Mouse (Mus musculus): ENCODE data around the gene Cops4.

The Cops4 gene

DNA sequence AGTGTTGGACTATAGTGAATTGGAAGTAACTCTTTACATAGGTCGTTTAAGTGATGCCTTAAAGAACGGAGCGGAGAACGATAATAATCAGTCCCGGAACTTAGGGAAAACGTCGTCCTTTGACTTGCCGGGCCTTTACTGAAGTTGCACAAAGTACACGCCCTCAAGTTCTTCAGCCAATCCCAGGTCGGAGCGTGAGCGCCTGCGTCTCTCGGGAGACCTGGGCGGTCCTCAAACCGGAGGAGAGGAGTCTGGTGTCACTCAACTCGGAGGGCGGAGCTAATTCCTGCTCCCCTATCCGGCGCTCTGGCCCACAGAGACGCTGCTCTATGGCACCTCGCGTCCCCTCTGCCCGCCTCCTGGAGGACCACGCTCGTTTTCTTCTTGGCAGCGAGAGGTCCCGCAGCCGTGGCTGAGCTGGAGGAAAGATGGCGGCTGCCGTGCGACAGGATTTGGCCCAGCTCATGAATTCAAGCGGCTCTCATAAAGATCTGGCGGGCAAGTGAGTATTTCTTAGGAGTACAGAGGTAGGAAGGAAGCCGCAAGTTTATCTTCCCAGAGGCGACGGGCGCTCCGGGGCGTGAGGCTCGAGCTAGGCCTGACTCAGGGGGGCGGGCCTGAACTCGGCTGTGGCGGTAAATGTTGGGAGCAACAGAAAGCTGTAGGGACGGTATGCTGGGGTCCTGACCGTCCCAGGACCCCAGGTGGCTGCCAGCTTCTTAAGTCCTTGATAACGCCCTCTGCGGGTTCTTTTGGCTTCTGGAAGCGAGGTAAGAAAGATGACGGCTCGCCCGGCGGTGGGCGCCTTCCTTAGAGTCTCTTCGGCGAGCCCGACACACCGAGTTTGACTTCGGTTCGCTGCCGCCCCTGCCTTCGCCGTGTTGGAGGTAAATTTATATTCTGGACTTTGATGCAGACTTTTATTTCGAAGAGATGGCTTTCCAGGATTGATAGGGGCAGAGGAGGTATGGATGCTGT is at the start of gene Cops4:
Cops4 (plus strand) TSS at position 261 of the 978 bp plus-strand sequence.
- DNase-seq (ENCODE audit: low spot score in 2 of 2), result peak; percentile 98 to 99

DNA sequence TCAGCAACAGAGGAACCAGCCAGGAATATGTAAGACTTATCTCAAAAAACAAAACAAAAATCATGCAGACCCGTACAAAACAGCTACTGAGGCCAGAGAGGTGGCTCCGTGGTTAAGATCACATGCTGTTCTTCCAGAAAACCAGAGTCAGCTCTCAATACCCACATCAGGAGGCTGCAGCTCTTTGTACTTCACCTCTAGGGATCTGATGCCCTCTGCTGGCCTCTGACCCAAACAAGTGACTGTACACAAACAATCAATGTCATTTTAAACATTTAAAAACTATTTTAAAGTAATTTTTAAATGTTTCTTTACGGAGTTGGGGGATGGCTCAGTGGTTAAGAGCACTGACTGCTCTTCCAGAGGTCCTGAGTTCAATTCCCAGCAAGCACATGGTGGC is 41.8 kb upstream of the Cops4 start:
- no peak for DNase-seq (ENCODE audit: low spot score in 2 of 2)

DNA sequence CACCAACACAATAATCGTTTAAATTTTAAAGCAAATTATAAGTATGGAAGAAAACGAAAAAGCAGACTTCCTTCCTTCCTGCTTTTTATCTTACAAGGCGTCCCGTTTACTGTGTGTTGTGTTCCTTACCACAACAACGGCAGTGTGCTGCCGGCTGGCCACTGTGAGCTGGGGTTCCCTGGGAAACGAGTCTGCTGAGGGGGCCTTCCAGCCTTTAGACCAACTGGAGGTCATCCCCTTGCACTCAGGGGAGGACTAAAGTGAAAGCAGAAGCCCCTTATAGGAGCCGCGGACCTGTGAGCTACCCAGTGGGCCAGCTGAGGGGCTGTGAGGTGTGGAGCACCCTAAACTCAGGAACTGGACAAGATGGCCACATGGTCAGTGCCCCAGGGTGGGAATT is 40.5 kb upstream of the Cops4 start:
- DNase-seq (ENCODE audit: low spot score in 2 of 2), result no peak

DNA sequence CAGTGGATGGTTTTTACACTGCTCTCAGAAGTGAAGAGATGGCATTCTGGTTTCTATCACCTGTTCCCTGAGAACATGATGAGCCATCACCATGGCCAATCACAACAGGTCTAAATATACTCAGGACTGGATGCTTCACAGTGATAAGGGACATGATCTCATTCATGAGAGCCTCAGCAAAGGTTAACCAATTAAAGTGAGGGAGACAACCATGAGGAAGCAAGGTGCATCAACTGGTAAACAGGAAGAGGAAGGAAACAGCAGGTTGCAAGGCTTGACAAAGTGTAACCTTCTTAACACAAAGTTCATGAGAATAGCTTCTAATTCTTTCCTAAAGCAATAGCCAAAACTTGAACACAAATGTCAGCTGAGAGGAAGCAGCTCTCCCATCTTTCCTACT is 34.5 kb upstream of the Cops4 start:
- no peak for DNase-seq (ENCODE audit: low spot score in 2 of 2)

DNA sequence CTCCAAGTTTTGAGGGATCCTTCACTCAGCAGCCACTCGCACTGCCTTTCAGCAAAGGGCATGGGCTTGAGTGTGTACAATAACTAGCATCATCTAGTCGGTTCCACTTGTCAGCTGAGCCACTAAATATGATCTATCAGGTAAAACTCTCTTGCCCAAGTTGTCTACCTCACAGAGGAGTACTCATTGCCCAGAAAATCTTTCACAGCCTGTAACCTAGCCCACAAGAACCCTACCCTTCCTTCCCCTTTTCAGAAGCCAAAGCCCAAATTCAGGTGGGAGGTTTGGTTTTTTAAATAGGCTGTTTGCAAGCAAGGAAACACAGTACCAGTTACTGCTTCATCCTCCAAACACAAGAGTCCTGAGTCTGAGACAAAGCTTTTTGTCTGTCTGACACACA is 31.0 kb upstream of the Cops4 start:
- DNase-seq (ENCODE audit: low spot score in 2 of 2), result no peak

DNA sequence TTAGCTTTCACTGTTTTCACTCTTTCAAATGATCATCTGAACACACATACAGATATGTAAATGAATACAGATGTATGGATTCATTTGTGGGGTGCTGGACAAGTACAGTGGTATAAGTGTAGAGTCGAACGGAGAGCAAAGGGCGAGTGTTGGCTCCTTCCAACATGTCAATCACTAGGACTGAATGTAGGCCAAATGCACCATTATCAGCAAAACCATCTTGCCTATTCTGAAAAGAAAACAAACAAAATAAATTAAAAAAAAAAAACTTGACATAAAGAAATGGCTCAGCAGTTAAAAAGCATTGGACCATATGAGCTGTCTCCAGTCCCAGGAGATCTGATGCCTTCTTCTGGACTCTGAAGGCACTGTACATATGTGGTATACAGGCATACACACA is 29.9 kb upstream of the Cops4 start:
- DNase-seq (ENCODE audit: low spot score in 2 of 2), result no peak

DNA sequence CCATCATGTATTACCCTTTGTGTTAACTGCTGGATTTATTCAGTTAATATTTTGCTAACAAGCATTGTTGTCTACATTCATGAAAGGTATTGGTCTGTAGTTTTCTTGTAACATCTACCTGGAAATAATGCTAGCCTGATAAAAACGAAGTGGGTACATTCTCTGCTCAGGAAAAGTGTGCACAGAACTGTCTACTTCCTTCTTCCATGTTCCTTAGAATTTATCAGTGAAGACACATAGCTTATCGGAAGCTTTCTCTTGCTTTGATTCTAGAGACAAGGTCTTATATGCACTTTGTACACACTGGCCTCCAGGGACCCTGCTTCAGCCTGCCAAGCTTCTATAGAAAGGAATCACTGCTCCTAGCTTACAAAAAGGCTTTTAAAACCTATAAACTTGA is 28.8 kb upstream of the Cops4 start:
- no peak for DNase-seq (ENCODE audit: low spot score in 2 of 2)

DNA sequence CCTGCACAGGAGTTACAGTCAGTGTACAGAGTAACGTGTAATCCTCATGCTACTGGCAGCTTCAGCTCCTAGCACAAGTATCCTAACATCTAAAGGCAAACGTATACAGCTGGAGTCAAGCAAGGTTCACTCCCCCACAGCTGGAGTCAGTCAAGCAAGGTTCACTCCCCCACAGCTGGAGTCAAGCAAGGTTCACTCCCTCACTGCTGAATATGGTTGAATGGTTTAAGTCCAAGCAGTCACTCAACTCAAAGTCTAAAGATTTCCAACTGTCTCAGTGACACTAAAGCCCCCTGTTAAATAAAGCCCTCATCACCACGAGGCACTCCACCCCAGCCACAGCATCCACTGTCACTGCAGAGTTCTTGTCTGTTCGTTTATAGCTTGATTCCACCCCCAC is 26.4 kb upstream of the Cops4 start:
- DNase-seq (ENCODE audit: low spot score in 2 of 2), result no peak

DNA sequence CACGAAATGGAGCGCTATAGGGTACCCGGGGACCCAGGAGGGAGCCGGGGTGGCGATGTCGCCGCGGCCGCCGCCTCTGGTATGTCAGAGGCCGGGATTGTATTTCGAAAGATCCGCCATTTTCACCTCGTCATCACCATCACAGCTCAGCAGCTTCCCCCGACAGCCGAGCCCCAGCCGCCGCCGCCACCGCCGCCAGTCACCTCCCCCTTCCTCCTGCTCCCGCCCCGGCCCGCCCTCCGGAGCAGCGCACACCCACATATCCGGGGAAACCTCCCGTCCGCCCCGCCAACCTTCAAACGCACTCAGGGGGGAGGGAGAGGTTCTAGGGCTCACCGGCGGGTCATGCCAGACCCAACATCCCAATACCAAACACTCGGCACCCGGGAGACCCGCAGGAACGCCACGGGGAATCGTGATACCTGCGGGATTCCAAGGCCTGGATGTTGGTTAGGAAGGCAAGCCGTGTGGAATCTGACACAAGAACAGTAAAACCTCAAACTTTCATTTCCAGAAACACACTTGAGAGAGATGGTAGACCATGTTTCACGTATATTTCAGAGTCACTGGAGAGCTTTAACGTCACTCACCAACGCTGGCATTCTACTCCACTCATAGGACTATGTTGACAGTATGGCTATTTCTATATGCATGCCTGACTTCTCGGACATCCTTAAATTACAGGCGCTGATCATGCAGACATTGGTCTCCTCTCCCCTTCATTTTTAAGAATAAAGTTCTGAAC is 19.5 kb upstream of the Cops4 start:
- peak; percentile 67 to 75 for DNase-seq (ENCODE audit: low spot score in 2 of 2)

DNA sequence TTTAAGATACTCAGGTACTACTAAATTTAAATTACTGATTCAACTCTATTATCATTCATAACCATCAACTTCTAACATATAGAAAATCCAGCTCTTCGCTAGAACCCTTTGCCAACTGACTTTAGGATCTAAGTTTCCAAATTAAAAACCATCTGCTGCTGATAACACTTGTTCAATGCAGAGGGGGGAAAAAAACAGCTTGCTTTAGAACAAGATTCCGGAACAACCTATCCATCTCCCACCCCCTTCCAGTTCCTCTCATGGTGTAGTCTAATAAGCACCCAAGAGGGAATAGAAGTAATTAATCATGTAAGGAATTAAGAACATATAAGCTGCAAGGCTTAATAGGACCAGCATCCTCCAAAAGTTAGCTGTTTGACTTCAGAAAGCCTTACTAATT is 18.9 kb upstream of the Cops4 start:
- DNase-seq (ENCODE audit: low spot score in 2 of 2), result no peak

DNA sequence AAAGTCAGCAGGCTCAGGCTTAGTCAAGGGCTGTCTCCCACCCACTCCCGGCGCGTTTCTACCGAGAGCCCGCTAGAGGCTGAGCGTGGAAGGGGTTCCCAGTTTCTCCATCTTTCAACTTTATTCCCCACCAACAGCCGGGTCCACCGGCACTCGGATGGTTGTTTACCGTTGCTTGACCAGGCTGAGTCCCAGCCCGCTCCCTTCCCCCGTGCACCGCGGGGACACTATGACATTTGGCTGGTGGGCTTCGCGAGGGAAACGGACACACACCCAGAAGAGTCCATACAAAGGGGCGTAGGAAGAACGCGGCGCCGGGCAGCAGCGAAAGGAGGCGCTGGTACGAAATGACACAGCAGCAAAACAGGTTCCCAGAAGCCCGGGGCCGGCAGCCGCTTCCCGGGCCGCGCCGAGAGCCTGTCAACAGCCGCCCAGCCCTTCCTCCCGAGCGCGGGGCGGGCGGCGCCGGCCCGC is 18.2 kb upstream of the Cops4 start:
- DNase-seq (ENCODE audit: low spot score in 2 of 2), result peak; percentile 8 to 15

DNA sequence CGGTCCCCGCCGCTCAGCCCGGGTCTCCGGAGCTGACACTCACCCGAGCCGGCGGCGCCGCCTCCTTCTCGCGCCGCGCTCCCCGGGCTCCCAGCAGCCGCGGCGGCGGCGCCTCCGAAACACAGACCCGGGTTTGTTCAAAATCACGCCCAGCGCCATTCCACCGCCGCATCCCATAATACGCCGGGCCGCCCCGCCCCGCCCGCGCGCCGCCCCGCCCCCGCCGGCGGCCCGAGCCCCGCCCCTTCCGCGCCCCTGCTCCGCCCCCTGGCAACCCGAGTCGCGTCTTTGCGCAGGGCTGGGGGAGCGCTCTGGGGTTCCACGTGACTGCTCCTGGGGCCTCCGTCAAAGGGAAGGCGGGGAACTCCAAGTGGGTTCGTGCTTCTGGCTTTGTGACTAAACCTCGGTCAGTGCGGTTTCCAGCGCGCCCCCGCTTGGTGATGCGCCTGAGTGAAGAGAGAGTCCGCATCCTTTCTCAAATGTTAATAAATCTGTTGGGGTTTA is 17.6 kb upstream of the Cops4 start, which contains the start of gene Lin54:
Lin54 (minus strand) TSS at position 182 of the 504 bp plus-strand sequence.
- peak; percentile 86 to 87 for DNase-seq (ENCODE audit: low spot score in 2 of 2)

DNA sequence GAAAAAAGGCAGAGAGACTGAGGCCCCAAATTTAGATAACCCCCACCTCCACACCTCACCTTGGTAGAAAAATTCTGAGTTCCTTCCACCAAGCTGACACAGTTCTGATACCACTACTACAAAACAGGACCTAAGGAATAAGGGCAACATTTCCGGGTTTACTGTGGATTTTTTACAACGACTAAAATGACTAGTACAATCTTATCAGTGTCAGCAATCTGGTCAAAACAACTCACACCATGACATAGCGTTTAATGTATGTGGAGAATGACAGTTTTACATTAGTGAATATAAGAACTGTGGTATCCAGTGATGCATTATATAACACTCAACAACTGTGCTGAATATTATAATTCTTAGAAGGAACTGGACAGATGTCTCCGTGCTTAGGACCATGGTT is 16.8 kb upstream of the Cops4 start:
- DNase-seq (ENCODE audit: low spot score in 2 of 2), result no peak

DNA sequence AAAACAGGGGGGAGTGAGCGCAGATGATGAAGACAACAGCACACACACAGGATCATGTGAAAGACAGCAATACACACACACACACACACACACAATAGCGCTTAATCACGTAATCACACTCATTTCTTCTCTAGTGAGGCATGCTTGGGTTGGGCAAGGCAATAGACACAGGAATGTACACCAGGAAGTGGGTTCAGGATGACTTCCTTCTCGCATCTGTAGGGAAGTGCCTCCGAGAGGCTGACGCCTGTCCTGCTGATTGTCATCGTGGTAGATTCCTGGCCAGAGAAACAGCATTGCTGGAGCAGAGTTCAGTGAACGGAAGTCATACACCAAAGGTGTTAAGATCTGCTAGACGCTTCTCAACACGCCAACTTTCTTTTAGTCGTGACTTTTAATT is 8.9 kb upstream of the Cops4 start:
- DNase-seq (ENCODE audit: low spot score in 2 of 2), result no peak

DNA sequence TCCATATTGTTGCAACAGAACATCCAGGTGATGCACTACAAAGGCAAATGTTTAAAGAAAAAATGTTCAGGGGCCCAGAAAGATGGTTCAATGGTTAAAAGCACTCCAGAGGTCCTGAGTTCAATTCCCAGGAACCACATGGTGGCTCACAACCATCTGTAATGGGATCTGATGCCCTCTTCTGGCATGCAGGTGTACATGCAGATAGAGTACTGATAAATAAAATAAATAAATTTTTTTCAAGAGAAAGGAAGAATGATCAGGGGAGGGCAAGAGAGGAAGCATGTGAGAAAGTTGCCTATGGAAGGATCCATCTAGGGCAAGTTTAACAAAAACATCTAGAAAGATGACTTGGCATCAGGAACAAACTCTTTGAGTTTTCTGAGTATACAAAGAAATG is 5.5 kb upstream of the Cops4 start:
- no peak for DNase-seq (ENCODE audit: low spot score in 2 of 2)

DNA sequence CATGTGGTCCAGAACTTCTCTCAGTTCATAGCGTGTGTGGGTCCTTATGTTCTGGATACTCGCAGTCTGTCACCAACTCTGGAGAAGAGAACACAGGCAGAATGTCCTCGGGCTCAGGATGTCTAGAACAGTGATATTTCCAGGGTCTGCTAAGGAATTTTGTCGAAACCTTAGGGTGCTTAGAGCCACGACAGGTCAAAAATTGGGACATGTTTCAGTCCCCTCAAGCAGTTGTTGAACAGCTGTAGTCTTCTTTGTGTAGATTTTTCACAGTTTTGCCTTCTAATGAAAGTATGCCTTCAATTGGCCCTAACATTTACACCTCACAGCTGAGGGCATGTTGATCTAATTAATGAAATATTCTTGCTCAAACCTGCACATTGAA is 910 bp downstream of the Cops4 start:
- no peak for DNase-seq (ENCODE audit: low spot score in 2 of 2)

DNA sequence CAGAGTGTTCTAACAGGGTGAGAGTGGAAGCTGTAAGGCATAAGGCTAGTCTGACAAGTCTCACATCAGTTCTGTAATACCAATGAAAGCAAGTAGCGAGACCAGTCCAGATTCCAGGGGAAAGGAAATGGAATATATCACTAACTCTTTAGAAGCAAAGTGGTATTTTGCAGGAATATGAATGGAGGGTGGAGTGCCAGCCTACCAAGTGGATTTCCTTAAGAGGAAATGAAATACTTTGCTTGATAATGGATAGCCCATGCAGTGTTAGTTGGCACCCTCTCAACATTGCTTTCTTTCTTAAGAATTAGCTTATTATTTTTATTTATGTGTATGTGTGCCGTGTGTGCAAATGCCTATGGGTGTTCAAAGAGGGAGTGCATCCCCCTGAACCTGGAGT is 2.1 kb downstream of the Cops4 start:
- no peak for DNase-seq (ENCODE audit: low spot score in 2 of 2)

DNA sequence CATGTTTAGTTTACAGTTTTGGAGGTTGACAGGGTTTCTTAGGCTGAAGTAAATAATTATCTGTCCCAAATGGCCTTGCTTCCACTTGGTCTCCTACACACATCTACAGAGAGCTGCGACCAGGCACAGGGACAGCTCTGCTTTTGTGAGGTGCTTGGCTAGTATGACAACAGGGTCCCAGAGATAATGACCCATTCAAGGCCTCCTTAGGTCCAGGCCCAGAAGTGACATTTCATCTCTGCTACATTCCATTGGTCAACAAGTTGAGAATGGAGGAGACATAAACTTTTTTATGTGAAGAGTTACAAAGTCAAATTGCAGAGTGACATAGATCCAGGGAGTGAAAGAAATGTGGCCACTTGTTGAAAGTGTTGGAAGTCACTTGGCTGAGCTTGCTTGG is 5.2 kb downstream of the Cops4 start:
- no peak for DNase-seq (ENCODE audit: low spot score in 2 of 2)

DNA sequence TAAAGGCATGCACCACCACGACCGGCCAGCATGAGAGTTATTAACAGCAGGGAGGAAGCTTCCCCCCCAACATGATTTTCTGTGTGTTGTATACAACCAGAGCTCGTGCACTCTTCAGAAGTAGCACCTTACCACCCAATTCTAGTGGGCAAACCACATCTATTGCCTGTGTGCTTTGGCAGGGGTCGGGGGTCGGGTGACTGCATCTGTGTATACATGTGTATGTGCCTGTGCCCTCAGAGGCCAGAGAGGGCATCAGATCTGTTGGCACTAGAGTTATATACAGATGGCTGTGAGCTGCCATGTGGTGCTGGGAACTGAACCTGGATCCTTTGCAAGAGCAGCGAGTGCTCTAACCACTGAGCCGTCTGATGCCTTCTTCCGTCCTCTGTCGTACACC is 6.8 kb downstream of the Cops4 start:
- no peak for DNase-seq (ENCODE audit: low spot score in 2 of 2)

DNA sequence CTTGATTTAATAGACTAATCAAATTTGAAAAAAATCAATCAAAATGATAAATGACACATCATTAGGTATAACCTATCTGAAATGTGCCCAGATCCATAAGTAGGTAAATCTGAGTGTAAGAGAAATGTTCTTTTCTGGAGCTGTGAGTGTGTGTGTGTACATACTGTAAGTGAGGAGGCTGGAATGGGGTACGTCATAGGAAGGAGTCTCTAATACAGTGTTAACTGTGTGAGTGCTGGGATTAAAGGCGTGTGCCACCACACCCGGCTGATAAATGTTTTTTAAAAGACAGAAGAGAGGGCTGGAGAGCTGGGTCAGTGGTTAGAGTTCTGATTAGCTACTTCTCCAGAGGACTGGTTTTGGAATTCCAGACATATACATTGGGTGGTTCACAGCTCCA is 7.5 kb downstream of the Cops4 start:
- no peak for DNase-seq (ENCODE audit: low spot score in 2 of 2)

DNA sequence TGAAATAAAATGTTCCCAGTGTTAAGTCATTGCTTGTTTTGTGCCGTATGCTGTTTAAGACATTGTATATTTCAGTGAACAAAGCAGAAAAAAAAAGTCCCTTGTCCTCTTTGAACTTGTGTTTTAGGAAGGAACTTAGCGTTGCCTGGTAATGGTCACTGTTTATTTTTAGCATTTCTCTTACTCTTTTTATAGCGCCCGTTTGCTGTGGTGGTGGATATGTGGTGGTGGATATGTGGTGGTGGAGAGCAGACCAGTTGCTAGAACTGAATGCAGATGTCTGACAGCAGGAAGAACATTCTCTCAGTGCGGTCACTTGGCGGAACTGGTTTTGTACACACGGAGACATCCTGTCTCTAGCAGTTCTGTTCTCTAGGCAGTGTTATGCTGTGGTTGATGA is 8.1 kb downstream of the Cops4 start:
- peak; percentile 51 to 57 for DNase-seq (ENCODE audit: low spot score in 2 of 2)

DNA sequence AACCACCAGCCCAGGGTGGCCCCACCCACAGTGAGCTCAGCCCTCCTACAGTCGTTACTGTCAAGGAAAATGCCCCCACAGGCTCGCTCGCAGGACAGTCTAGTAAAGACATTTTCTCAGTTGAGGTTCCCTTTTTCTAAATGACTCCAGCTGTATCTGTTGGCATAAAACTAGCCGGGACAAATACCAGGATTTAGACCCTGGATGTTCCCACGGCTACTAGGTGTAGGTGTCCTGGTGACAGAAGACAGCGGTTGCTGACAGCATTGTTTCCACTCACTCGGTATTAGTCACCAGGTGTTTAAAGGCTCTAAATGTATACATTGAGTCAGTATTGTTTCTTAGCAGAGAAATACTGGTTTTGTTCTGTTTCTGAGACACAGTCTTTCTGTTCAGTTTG is 17.7 kb downstream of the Cops4 start:
- no peak for DNase-seq (ENCODE audit: low spot score in 2 of 2)

DNA sequence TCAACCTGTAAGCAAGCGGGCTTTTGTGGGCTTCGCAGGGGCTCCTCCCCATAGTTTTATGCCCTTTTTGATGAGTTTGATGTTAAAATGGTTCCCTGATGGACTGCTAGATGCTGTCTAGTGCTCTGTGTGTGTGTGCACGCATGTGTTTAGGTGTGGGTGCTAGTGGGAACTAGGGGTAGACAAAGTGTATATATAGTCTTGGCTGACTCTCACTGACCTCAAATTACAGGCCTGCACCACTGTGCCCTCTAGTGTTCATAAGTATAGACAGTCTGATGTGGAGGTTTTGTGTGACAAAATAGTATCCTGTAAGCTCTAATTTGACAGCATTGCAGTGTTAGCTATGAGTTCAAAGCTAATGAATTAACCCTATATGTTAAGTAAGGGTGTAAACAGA is 18.5 kb downstream of the Cops4 start:
- peak in 1 of 2 experiments; percentile 21 for DNase-seq (ENCODE audit: low spot score in 2 of 2)

Measured in heart, adult 9 months (tissue).